Mouse (Mus musculus): Measurements from ENCODE around the gene Krt24. TPM values are rescaled to one million over a fixed set of nuclear protein-coding genes. Genes with fewer than 3 reads are reported as not detected.
A peak's percentile ranks its signal among the peaks of the same experiment; 100 is the strongest.

The Krt24 gene
- polyA plus RNA-seq, 1 experiment from 2014 or later, result not detected

- Histone ChIP-seq H3K27me3 (ENCODE audit: control insufficient read depth, insufficient read depth, low read length) (no peaks in the 10 kb centered on the region), H3K27ac (ENCODE audit: low read depth, low read length) (peak overlapping the region; percentile 98), H3K9ac (ENCODE audit: low read length) (peak overlapping the region; percentile 100), H3K4me3 (ENCODE audit: low read depth, low read length) (peak overlapping the region; percentile 81), H3K9me3 (ENCODE audit: control insufficient read depth, low read length) (no peaks in the 10 kb centered on the region), H3K36me3 (ENCODE audit: control insufficient read depth, insufficient read depth, low read length) (no peaks in the 10 kb centered on the region), H3K4me1 (ENCODE audit: control insufficient read depth, insufficient read depth, low read length) (peaks cover 11% of the 10 kb centered on the region), H3K4me2 (ENCODE audit: low read depth) (peak overlapping the region; percentile 58)
- DNase-seq (ENCODE audit: low spot score) (no peak), ATAC-seq (ENCODE audit: insufficient read depth, low FRiP score, low TSS enrichment) (peak; percentile 24; the same call in 1 of the 2 replicates)
- WGBS, result 31% methylated on average over 15 of the region's 15 CpGs
These were observed 53.8 kb downstream of the Krt24 start for GRCm38 (mm10) chr11:99231049-99231816.

GRCm38 (mm10) chr11:99230261-99231048, 54.6 kb downstream of the Krt24 start, which contains the start of gene Smarce1:
Smarce1 (minus strand) TSS chr11:99231017.
- 0% methylated on average over 85 of the region's 87 CpGs for WGBS
- Histone ChIP-seq H3K9me3 (ENCODE audit: control insufficient read depth, low read length) (no peaks in the 10 kb centered on the region), H3K4me3 (ENCODE audit: low read depth, low read length) (peak within 1 kb of the TSS; percentile 81), H3K9ac (ENCODE audit: low read length) (peak within 1 kb of the TSS; percentile 100), H3K4me1 (ENCODE audit: control insufficient read depth, insufficient read depth, low read length) (peaks cover 11% of the 10 kb centered on the region), H3K27me3 (ENCODE audit: control insufficient read depth, insufficient read depth, low read length) (no peaks in the 10 kb centered on the region), H3K27ac (ENCODE audit: low read depth, low read length) (peak within 1 kb of the TSS; percentile 98), H3K36me3 (ENCODE audit: control insufficient read depth, insufficient read depth, low read length) (no peaks in the 10 kb centered on the region), H3K4me2 (ENCODE audit: low read depth) (peak within 1 kb of the TSS; percentile 58)
- ATAC-seq (ENCODE audit: insufficient read depth, low FRiP score, low TSS enrichment) (peak; percentile 86), DNase-seq (ENCODE audit: low spot score) (peak; percentile 89)

Other genes with a start within 250 kb of the Krt24 start
- gene Igfbp4, start 244.0 kb downstream of the Krt24 start, polyA plus RNA-seq (2014; fragmentation: Nextera tagmentation; extraction: Ambion mirVana), result 353 and 365 TPM in 2 replicates
- gene Tns4, start 196.0 kb downstream of the Krt24 start, polyA plus RNA-seq (2014; fragmentation: Nextera tagmentation; extraction: Ambion mirVana), result 0.46 and 0.62 TPM in 2 replicates
- 0.39 and 0.41 TPM in 2 replicates for gene Ccr7, start 130.2 kb downstream of the Krt24 start, polyA plus RNA-seq (2014; fragmentation: Nextera tagmentation; extraction: Ambion mirVana)
- 192 and 216 TPM in 2 replicates for gene Smarce1, start 54.2 kb downstream of the Krt24 start, polyA plus RNA-seq (2014; fragmentation: Nextera tagmentation; extraction: Ambion mirVana)
- 0.37 and 0.44 TPM in 2 replicates for gene Krt222, start 41.2 kb downstream of the Krt24 start, polyA plus RNA-seq (2014; fragmentation: Nextera tagmentation; extraction: Ambion mirVana)
- 0.12 and 0.23 TPM in 2 replicates for gene Krt25, start 37.7 kb upstream of the Krt24 start, polyA plus RNA-seq (2014; fragmentation: Nextera tagmentation; extraction: Ambion mirVana)
- 0.12 TPM in 1 of 2 replicates, not detected in the other for gene Krt26, start 52.7 kb upstream of the Krt24 start, polyA plus RNA-seq (2014; fragmentation: Nextera tagmentation; extraction: Ambion mirVana)
- gene Krt27, start 65.8 kb upstream of the Krt24 start, polyA plus RNA-seq (2014; fragmentation: Nextera tagmentation; extraction: Ambion mirVana), result not detected in 2 replicates
- gene Krt28, start 89.6 kb upstream of the Krt24 start, polyA plus RNA-seq (2014; fragmentation: Nextera tagmentation; extraction: Ambion mirVana), result 0.15 and 0.19 TPM in 2 replicates
- gene Krt10, start 104.1 kb upstream of the Krt24 start, polyA plus RNA-seq (2014; fragmentation: Nextera tagmentation; extraction: Ambion mirVana), result 22.4 and 23.5 TPM in 2 replicates
- gene Krt12, start 137.0 kb upstream of the Krt24 start, polyA plus RNA-seq (2014; fragmentation: Nextera tagmentation; extraction: Ambion mirVana), result not detected in 2 replicates
- 0.19 and 0.28 TPM in 2 replicates for gene Krt20, start 152.9 kb upstream of the Krt24 start, polyA plus RNA-seq (2014; fragmentation: Nextera tagmentation; extraction: Ambion mirVana)
- gene Krt23, start 207.9 kb upstream of the Krt24 start, polyA plus RNA-seq (2014; fragmentation: Nextera tagmentation; extraction: Ambion mirVana), result not detected in 2 replicates
- gene Krt39, start 236.1 kb upstream of the Krt24 start, polyA plus RNA-seq (2014; fragmentation: Nextera tagmentation; extraction: Ambion mirVana), result not detected in 2 replicates